Mouse (Mus musculus): ENCODE data around the gene Oxtr. TPM values are rescaled to one million over a fixed set of nuclear protein-coding genes. Genes with fewer than 3 reads are reported as not detected.

Gene Oxtr
- polyA plus RNA-seq, 1 experiment from 2014 or later: 0.16 TPM

- H3K9me3 ChIP-seq (ENCODE audit: control insufficient read depth, low read length): no peaks in the 10 kb centered on the region
- no peak overlapping the region for H3K9ac ChIP-seq (ENCODE audit: low read length)
- no peak overlapping the region for H3K27ac ChIP-seq (ENCODE audit: low read length)
- H3K27me3 ChIP-seq (ENCODE audit: control insufficient read depth, insufficient read depth, low read depth, low read length): no peaks in the 10 kb centered on the region
- H3K4me3 ChIP-seq (ENCODE audit: low read length): no peak overlapping the region
- no peaks in the 10 kb centered on the region for H3K36me3 ChIP-seq (ENCODE audit: control insufficient read depth, insufficient read depth, low read length)
- H3K4me1 ChIP-seq (replicated peaks; ENCODE audit: control insufficient read depth, insufficient read depth, low read length): no peaks in the 10 kb centered on the region
- no peak for ATAC-seq (ENCODE audit: low read depth)
- H3K4me2 ChIP-seq (ENCODE audit: low read depth, low read length): no peak overlapping the region
Observed at GRCm38 (mm10) chr6:112466001-112466400, 23.7 kb downstream of the Oxtr start.

GRCm38 (mm10) chr6:112465441-112465840, 24.3 kb downstream of the Oxtr start:
- 75% methylated on average over 3 of the region's 3 CpGs for WGBS
- Histone ChIP-seq H3K9me3 (ENCODE audit: control insufficient read depth, low read length) (no peaks in the 10 kb centered on the region), H3K27ac (ENCODE audit: low read length) (no peak overlapping the region), H3K4me3 (ENCODE audit: low read length) (no peak overlapping the region), H3K9ac (ENCODE audit: low read length) (no peak overlapping the region), H3K4me2 (ENCODE audit: low read depth, low read length) (no peak overlapping the region), H3K36me3 (ENCODE audit: control insufficient read depth, insufficient read depth, low read length) (no peaks in the 10 kb centered on the region), H3K27me3 (ENCODE audit: control insufficient read depth, insufficient read depth, low read depth, low read length) (no peaks in the 10 kb centered on the region), H3K4me1 (replicated peaks; ENCODE audit: control insufficient read depth, insufficient read depth, low read length) (no peaks in the 10 kb centered on the region)
- ATAC-seq (ENCODE audit: low read depth): no peak

GRCm38 (mm10) chr6:112463331-112463730, 26.4 kb downstream of the Oxtr start:
- ATAC-seq (ENCODE audit: low read depth): no peak
- Histone ChIP-seq H3K9me3 (ENCODE audit: control insufficient read depth, low read length) (no peaks in the 10 kb centered on the region), H3K4me2 (ENCODE audit: low read depth, low read length) (no peak overlapping the region), H3K27ac (ENCODE audit: low read length) (no peak overlapping the region), H3K9ac (ENCODE audit: low read length) (no peak overlapping the region), H3K36me3 (ENCODE audit: control insufficient read depth, insufficient read depth, low read length) (no peaks in the 10 kb centered on the region), H3K4me3 (ENCODE audit: low read length) (no peak overlapping the region), H3K4me1 (replicated peaks; ENCODE audit: control insufficient read depth, insufficient read depth, low read length) (peaks cover 6% of the 10 kb centered on the region), H3K27me3 (ENCODE audit: control insufficient read depth, insufficient read depth, low read depth, low read length) (no peaks in the 10 kb centered on the region)
- 72% methylated on average over 6 of the region's 6 CpGs for WGBS

GRCm38 (mm10) chr6:112461459-112461858, 28.3 kb downstream of the Oxtr start:
- Histone ChIP-seq H3K9me3 (ENCODE audit: control insufficient read depth, low read length) (no peaks in the 10 kb centered on the region), H3K4me1 (replicated peaks; ENCODE audit: control insufficient read depth, insufficient read depth, low read length) (peaks cover 6% of the 10 kb centered on the region), H3K27ac (ENCODE audit: low read length) (no peak overlapping the region), H3K9ac (ENCODE audit: low read length) (no peak overlapping the region), H3K4me3 (ENCODE audit: low read length) (no peak overlapping the region), H3K36me3 (ENCODE audit: control insufficient read depth, insufficient read depth, low read length) (no peaks in the 10 kb centered on the region), H3K27me3 (ENCODE audit: control insufficient read depth, insufficient read depth, low read depth, low read length) (no peaks in the 10 kb centered on the region), H3K4me2 (ENCODE audit: low read depth, low read length) (no peak overlapping the region)
- ATAC-seq (ENCODE audit: low read depth): no peak
- WGBS: 89% methylated on average over 5 of the region's 5 CpGs

- Histone ChIP-seq H3K27ac (ENCODE audit: low read length) (no peak within 1 kb of the TSS), H3K27me3 (ENCODE audit: control insufficient read depth, insufficient read depth, low read depth, low read length) (no peaks in the 10 kb centered on the region), H3K4me1 (replicated peaks; ENCODE audit: control insufficient read depth, insufficient read depth, low read length) (peaks cover 6% of the 10 kb centered on the region), H3K36me3 (ENCODE audit: control insufficient read depth, insufficient read depth, low read length) (no peaks in the 10 kb centered on the region), H3K4me3 (ENCODE audit: low read length) (no peak within 1 kb of the TSS), H3K4me2 (ENCODE audit: low read depth, low read length) (peak within 1 kb of the TSS; percentile 31), H3K9me3 (ENCODE audit: control insufficient read depth, low read length) (no peaks in the 10 kb centered on the region), H3K9ac (ENCODE audit: low read length) (no peak within 1 kb of the TSS)
- 33% methylated on average over 12 of the region's 12 CpGs for WGBS
- ATAC-seq (ENCODE audit: low read depth): peak; percentile 85
Observed at GRCm38 (mm10) chr6:112459341-112459749, 30.4 kb downstream of the Oxtr start, which contains the start of gene Cav3. Cav3 (plus strand) TSS chr6:112459505.

- H3K27ac ChIP-seq (ENCODE audit: low read length): no peak overlapping the region
- H3K27me3 ChIP-seq (ENCODE audit: control insufficient read depth, insufficient read depth, low read depth, low read length): no peaks in the 10 kb centered on the region
- H3K4me2 ChIP-seq (ENCODE audit: low read depth, low read length): no peak overlapping the region
- no peak overlapping the region for H3K9ac ChIP-seq (ENCODE audit: low read length)
- H3K9me3 ChIP-seq (ENCODE audit: control insufficient read depth, low read length): no peaks in the 10 kb centered on the region
- ATAC-seq (ENCODE audit: low read depth): no peak
- H3K4me3 ChIP-seq (ENCODE audit: low read length): no peak overlapping the region
- 72% methylated on average over 3 of the region's 3 CpGs for WGBS
- no peaks in the 10 kb centered on the region for H3K36me3 ChIP-seq (ENCODE audit: control insufficient read depth, insufficient read depth, low read length)
- H3K4me1 ChIP-seq (replicated peaks; ENCODE audit: control insufficient read depth, insufficient read depth, low read length): no peaks in the 10 kb centered on the region
Observed at GRCm38 (mm10) chr6:112445675-112446074, 44.1 kb downstream of the Oxtr start.

- Histone ChIP-seq H3K9ac (ENCODE audit: low read length) (no peak overlapping the region), H3K4me2 (ENCODE audit: low read depth, low read length) (no peak overlapping the region), H3K27me3 (ENCODE audit: control insufficient read depth, insufficient read depth, low read depth, low read length) (no peaks in the 10 kb centered on the region; the same call in 1 of the 2 replicates), H3K4me1 (replicated peaks; ENCODE audit: control insufficient read depth, insufficient read depth, low read length) (0 out of 2 replicates have a peak, but pooled peaks cover 3% of the 10 kb centered on the region), H3K9me3 (ENCODE audit: control insufficient read depth, low read length) (peaks cover 4% of the 10 kb centered on the region), H3K27ac (ENCODE audit: low read length) (no peak overlapping the region), H3K36me3 (ENCODE audit: control insufficient read depth, insufficient read depth, low read length) (no peaks in the 10 kb centered on the region), H3K4me3 (ENCODE audit: low read length) (no peak overlapping the region)
- peak; percentile 78 for ATAC-seq (ENCODE audit: low read depth)
- 35% methylated on average over 6 of the region's 6 CpGs for WGBS
Observed at GRCm38 (mm10) chr6:112426018-112426732, 63.6 kb downstream of the Oxtr start.

- Histone ChIP-seq H3K27me3 (ENCODE audit: control insufficient read depth, insufficient read depth, low read depth, low read length) (no peaks in the 10 kb centered on the region; the same call in 1 of the 2 replicates), H3K9me3 (ENCODE audit: control insufficient read depth, low read length) (peaks cover 4% of the 10 kb centered on the region), H3K36me3 (ENCODE audit: control insufficient read depth, insufficient read depth, low read length) (no peaks in the 10 kb centered on the region), H3K9ac (ENCODE audit: low read length) (no peak overlapping the region), H3K4me1 (replicated peaks; ENCODE audit: control insufficient read depth, insufficient read depth, low read length) (0 out of 2 replicates have a peak, but pooled peaks cover 3% of the 10 kb centered on the region), H3K4me2 (ENCODE audit: low read depth, low read length) (no peak overlapping the region), H3K27ac (ENCODE audit: low read length) (no peak overlapping the region), H3K4me3 (ENCODE audit: low read length) (no peak overlapping the region)
- 41% methylated on average over 8 of the region's 8 CpGs for WGBS
- peak; percentile 78 for ATAC-seq (ENCODE audit: low read depth)
Observed at GRCm38 (mm10) chr6:112423746-112424501, 65.8 kb downstream of the Oxtr start.

Measured in lung, embryonic 16.5 days (tissue).